Mouse (Mus musculus): ENCODE results near the gene Sst.

Sst gene

GRCm38 (mm10) chr16:23887910-23888579 lies 2.7 kb downstream of the Sst start:
- no peak for DNase-seq (ENCODE audit: low spot score in 2 of 2)

- no peak for DNase-seq (ENCODE audit: low spot score in 2 of 2)
These were observed 5.7 kb downstream of the Sst start for GRCm38 (mm10) chr16:23885098-23885497.

- DNase-seq (ENCODE audit: low spot score in 2 of 2) = no peak
These were observed 35.5 kb downstream of the Sst start for GRCm38 (mm10) chr16:23855242-23855641.

GRCm38 (mm10) chr16:23849720-23850119 lies 41.0 kb downstream of the Sst start:
- no peak for DNase-seq (ENCODE audit: low spot score in 2 of 2)

- no peak for DNase-seq (ENCODE audit: low spot score in 2 of 2)
These were observed 41.6 kb downstream of the Sst start for GRCm38 (mm10) chr16:23849176-23849575.

GRCm38 (mm10) chr16:23844622-23845021 lies 46.1 kb downstream of the Sst start:
- DNase-seq (ENCODE audit: low spot score in 2 of 2) = peak in 1 of 2 experiments; percentile 20

GRCm38 (mm10) chr16:23842609-23843008 lies 48.1 kb downstream of the Sst start:
- no peak for DNase-seq (ENCODE audit: low spot score in 2 of 2)

Data from thymus, postnatal 10 days (tissue).